Mouse (Mus musculus): ENCODE measurements around the gene Lrrc28.

GRCm38 (mm10) chr7:67487889-67488411, 157.1 kb downstream of the Lrrc28 start:
- TF ChIP-seq POLR2A (IDR thresholded peaks at IDR 0.05; ENCODE audit: borderline replicate concordance, extremely low read depth, insufficient read depth, insufficient read length, poor library complexity, severe bottlenecking) (no peak), CTCF (IDR thresholded peaks at IDR 0.05; ENCODE audit: borderline replicate concordance, extremely low read depth, insufficient read depth, insufficient read length) (no peak)
